Mouse (Mus musculus): ENCODE data around the gene Frmd6. TPM values are rescaled to one million over a fixed set of nuclear protein-coding genes. Genes with fewer than 3 reads are reported as not detected.

Frmd6 gene
- total RNA-seq, 2 experiments from 2014 or later = 14.2 to 14.4 TPM

- no peak for DNase-seq
- intact Hi-C loops (cut with DNase I) = no loop called here
These were observed 20.3 kb upstream of the Frmd6 start for GRCm38 (mm10) chr12:70804989-70805388.

DNA sequence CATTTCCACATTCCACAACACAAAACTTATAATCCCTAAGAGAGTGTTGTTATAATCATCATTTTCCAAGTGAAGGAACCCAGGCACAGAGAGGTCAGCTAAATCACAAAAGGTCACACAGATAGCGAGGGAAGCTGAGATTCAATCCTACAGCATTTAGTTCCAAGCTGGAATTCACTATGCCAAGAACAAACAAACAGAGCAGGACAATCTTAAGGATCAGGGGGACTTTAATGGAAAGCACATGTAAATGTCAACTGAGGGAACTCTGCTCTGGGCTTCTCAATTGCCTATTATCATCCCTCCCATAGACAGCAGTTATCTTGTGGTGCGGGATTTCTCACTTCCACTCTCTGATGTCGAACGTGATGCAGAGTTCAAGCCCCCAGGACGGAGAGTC is 17.8 kb upstream of the Frmd6 start:
- no peak for DNase-seq
- intact Hi-C loops (cut with DNase I) = no loop called here

DNA sequence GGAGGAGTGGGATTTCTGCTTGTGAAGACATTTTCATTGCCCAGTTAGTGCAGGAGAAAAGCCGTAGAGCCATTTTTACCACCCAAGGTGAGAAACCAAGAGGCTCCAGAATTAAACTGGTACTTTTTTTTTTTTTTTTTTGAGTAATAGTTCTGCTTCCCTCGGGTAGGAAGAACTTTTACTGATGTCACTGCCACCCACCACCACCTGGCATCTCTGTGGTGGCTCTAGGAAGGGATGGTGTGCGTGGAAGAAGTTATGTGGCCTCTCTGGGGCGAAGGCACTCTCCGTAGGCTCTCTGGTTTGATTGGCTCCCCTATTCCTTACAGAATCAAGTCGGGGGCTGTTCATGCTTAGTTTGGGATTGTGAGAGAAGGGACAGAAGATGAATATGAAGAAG is 17.3 kb upstream of the Frmd6 start:
- intact Hi-C loops (cut with DNase I) = no loop called here
- DNase-seq = no peak

DNA sequence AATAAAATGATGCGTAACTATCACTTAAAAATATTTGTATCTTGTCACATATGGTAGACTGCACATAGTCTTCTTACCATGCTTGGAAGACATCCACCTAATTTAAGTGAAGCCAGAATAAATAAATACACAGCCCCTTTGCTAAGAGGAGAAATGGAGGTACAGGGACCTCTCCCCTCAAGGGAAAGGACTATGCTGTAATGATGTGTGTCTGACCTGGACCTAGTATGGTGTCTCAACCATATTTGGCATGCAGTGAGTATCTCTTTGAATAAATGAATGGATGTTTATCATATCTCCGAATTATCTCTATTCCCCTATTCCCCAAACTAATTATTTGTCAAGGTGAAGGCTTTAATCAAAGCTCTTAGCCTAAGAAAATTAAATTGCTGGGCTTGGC is 15.4 kb upstream of the Frmd6 start:
- DNase-seq = no peak
- intact Hi-C loops (cut with DNase I) = no loop called here

DNA sequence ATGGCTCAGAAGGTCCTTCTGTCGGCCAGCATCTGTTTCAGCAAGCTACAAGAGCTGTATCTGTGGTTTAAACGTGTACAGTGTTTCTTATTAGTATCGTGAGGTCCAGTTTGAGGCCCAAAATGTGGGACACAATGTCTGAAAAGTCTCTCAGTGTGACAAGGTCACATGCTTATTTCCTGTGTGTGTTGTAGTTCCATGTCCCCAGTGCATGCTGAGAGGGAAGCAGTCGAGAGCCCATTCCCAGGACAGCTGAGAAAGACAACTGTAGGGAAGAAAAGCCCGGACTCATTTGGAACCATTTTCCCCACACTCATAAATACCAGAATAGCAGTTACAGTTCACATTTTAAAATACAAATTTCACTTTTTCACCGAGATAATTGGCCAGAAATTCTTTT is 13.5 kb upstream of the Frmd6 start:
- DNase-seq = no peak
- intact Hi-C loops (cut with DNase I) = no loop called here

GRCm38 (mm10) chr12:70812176-70812575 is 13.1 kb upstream of the Frmd6 start:
- DNase-seq = no peak

GRCm38 (mm10) chr12:70812822-70813465 is 12.4 kb upstream of the Frmd6 start:
- no peak for DNase-seq
- intact Hi-C loops (cut with DNase I) = no loop called here

More at GRCm38 (mm10) chr12:70812176-70812575, 13.1 kb upstream of the Frmd6 start:
- intact Hi-C loops (cut with DNase I) = no loop called here

- intact Hi-C loops (cut with DNase I) = no loop called here
- no peak for DNase-seq
These were observed 8.6 kb upstream of the Frmd6 start for GRCm38 (mm10) chr12:70816731-70817130.

GRCm38 (mm10) chr12:70824017-70824416 is 1.3 kb upstream of the Frmd6 start:
- intact Hi-C loops (cut with DNase I) = no loop called here

DNA sequence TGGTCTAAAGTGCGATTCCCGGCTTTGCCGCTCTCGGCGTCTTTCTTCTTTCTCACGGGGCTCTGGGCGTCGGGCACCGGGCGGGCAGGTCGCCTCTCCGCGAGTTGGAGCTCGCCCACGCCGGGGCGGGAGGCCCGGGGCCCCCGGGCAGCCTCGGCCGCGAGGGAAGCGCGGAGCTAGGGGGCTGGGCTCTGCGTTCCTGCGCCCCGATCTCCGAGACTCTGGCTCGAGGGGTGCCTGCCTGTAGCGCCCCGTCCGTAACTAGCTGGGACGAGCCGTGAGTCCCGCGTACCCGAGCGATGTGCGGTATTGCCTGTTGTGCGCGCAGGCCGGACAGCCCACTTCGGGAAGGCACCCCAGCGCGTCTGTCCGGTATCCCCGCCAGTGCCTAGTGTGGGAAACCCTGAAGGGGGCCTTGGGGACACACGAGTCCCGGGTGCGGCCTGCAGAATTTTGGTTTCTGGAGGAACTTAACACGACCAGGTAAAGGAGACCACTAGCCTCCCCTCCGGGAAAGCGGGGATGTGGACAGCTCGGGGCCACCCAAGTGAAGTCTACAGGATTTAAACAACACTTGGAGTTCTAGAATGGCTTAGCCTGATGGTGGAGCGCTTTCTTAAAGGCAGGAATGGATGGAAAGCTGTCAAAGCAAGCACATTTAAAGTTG is 470 bp downstream of the Frmd6 start:
- intact Hi-C loops (cut with DNase I) = loop anchor here (5.0 kb wide), 3 partner anchors 57 to 328 kb away; no protein-coding TSS in a partner anchor
- DNase-seq = peak; percentile 35 to 70

More at GRCm38 (mm10) chr12:70824017-70824416, 1.3 kb upstream of the Frmd6 start:
- DNase-seq = no peak

DNA sequence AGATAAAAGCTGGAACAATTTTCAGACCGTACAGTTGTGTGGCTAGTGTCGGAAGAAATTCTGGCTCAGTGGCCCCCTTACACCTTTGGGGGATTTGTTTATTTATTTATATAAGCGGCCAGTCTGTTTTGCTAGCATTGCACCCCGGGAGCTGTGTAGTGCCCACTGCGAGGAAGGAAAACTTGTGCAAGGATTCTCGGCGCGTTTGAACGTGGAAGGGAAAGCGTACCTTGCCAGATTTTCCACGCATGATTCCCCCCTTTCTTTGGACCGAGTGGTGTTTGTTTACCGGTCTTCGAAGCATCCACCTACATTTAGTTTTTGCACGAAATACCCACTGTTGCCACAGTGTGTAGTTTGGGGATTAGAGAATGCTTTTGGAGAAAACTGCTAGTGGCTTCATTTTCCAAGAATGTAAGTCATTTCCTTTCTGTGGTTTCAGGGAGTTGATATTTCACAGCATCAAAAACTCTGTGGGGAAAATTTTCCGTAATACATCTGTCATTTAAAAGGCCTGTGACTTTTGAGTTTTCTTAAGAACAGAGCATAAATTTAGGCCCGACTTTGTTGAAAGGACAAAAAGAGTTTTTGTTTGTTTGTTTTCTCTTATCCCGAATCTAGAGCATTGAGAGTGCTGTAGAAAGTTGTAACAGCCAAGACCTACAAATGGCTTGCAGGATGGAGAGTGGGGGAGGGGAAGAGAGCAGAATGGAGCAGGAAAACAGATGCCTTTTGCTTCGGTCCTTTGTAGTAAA is 1.2 kb downstream of the Frmd6 start:
- intact Hi-C loops (cut with DNase I) = loop anchor here (5.0 kb wide), 3 partner anchors 56 to 329 kb away; no protein-coding TSS in a partner anchor
- DNase-seq = no peak

DNA sequence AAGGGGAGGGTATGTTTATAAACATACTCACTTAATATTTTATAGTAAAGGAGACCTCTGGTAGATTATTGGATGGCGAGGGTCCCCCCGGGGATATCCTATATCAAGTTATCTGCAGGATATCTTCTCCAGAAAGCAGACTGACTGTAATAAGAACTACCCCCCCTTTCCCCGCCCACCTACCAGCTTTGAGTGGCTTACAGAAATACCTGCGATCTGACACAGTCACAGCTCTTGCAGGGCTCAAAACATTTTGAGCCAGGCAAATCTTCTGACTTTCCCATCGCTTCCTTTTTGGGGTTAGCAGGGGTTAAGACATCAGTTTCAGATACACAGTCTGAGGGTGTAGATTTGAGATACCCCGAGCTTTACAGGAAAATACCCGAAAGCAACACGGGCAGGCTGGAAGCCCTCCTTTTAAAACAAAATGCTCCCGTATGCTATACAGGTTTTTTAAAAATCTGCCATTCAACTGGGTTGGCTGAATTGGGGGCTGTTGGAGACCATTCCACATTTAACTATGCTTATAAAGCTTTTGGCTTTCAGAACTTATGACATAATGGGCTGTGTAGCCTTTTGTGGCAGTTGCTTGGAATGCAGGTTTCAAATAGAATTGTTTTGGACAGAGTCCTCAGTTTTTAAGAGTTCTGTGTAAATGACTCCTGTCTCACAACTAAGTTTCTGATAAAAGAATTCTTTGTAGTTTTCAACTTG is 2.0 kb downstream of the Frmd6 start:
- intact Hi-C loops (cut with DNase I) = loop anchor here (5.0 kb wide), 3 partner anchors 55 to 330 kb away; no protein-coding TSS in a partner anchor
- DNase-seq = no peak

DNA sequence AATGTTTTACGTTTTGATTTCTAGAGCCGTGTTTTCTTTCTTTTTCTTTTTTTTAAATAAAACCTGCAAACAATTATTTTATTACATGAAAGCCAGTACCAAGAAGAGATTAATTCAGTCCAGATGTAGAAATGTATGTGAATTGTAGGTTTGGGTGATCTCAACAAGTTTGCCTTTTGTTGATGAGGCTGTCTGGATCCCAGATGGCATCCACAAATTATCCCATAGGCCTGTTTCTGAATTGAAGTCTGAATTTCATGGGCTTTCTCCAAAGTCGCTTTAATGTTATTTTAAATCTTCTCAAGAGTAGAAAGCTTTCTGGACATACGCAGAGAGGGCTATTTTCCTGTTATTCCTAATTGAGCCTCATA is 2.6 kb downstream of the Frmd6 start:
- intact Hi-C loops (cut with DNase I) = loop anchor here (5.0 kb wide), 3 partner anchors 54 to 331 kb away; no protein-coding TSS in a partner anchor
- DNase-seq = no peak

DNA sequence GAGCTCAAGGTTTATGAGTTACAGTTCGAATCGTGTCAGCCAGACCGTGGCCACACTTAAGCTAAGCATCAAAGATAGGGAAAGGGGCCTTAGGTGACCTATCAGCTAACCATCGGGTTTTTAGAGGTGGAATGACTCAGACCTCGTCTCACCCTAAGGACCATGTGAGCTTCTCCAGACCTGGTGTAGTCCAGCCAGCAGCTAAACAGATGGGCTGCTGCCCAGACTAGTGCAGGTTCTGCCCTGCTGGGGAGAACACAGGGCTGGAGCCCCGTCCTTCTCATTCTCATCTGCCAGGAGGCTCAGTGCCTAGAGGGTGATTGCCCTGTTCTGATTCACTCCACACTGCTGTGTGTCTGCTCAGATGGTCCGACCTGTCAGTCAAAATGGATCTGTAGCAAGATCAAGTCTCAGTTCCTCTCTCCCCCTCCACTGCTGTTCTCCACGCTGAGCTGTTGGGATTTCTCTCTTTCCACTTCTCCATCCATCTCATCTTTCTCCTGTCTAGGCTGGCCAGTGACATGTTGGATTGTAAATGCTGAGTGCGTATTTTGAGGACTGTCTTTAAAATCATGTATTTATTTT is 5.8 kb downstream of the Frmd6 start:
- intact Hi-C loops (cut with DNase I) = loop anchor here (5.0 kb wide), 1 partner anchor 36 kb away; no protein-coding TSS in a partner anchor
- no peak for DNase-seq

DNA sequence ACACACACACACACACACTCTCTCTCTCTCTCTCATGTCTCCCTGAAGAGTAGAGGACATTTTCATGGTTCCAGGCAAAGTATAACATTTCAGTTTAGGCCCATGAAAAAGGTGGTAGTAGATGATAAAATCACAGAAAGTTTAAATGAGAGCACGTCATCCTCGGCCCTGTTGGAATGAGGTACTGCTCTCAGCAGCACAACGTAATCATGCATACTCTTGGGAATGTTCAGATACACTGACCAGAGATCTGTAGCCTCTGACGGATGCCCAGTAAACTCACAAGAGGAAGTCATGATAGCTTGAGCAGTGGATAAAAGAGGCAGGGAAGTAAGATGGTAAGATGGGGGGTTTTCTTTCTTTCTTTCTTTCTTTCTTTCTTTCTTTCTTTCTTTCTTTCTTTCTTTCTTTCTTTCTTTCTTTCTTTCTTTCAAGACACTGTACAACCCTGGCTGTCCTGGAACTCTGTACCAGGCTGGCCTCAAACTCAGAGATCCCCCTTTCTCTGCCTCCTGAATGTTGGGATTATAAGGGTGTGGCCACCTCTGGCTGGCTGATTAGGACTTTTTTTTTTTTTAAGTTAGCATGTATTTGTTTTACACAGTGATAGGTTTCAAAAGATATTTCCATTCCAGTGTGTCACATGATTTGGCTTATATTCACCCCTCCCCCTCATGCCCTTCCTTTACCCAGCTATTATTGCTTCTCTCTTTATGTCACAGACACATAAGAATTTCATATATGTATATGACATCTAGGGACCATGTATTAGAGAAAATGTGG is 7.1 kb downstream of the Frmd6 start:
- DNase-seq = no peak
- intact Hi-C loops (cut with DNase I) = loop anchor here (5.0 kb wide), 1 partner anchor 35 kb away; no protein-coding TSS in a partner anchor

DNA sequence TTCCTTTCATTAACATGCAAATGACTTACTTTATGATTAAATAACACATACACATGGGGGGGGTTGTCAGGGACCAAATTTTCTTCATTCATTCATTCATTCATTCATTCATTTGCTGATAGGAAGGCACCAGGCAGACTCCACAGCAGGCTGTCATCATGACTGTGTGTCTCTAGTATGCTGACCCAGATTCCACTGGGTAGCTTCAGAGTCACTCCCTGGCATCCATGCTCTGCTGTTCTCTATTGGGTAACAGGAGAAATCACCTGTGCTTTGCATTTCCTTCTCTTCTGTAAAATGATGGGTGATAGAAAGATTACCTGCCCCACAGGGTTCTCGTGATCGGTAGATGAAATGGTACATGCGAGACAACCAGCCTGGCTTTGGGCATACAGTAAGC is 7.7 kb downstream of the Frmd6 start:
- DNase-seq = no peak
- intact Hi-C loops (cut with DNase I) = loop anchor here (5.0 kb wide), 1 partner anchor 34 kb away; no protein-coding TSS in a partner anchor

DNA sequence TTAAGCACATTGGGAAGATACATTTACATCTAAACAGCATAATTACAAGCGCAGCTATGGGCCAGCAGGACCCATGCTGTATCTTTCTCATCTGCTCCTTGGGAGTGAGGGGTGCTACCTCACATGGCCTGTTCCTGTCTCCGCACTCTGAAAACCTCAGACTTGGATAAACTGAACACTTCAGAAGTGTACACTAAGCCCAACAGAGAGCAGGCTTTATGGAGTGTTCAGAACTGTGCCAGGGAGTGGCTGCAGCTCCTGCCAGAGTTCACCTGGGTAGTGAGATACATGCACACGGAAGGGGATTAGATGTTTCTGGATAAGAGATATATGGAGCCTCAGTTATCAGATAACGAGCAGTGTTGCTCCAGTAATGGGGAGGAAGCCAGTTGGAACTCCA is 8.7 kb downstream of the Frmd6 start:
- no peak for DNase-seq
- intact Hi-C loops (cut with DNase I) = loop anchor here (5.0 kb wide), 1 partner anchor 33 kb away; no protein-coding TSS in a partner anchor

GRCm38 (mm10) chr12:70835004-70835403 is 9.7 kb downstream of the Frmd6 start:
- intact Hi-C loops (cut with DNase I) = no loop called here
- DNase-seq = no peak

DNA sequence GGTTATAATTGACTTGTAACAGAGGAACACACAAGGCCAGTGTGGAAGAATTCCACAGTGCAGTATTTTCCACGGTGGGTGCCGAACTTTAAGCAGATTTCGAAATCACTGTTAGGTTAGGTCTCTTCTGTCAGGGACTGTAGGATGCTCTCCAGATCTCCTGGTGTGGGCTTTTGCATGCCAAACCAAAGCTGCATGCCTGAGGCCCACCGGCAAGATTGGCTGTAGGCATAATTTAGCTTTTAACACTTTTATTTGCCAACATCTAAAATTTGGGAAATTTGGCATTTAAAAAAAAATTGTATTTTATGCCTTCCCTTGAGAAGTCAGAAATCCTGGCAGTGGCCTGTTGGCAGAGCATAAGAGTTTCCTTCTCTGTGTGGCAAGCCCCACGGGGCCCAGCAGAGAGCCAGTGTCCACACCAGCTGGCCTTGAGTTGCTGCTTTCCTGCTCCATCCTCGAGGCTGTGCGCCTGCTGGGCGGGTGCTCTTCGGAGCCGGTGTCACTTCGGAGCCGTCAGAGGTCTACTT is 12.5 kb downstream of the Frmd6 start:
- DNase-seq = peak; percentile 39 to 44
- intact Hi-C loops (cut with DNase I) = no loop called here

Data from gastrocnemius, postnatal 36 days (tissue).